Mouse (Mus musculus): ENCODE measurements at regions not wholly inside any gene's neighbourhood (a gene's known extent, or its start where the extent isn't known, plus 50 kb on each side); places are given as distances from the start of the nearest gene placed in this dataset.

GRCm38 (mm10) chr6:51176791-51177433 is 255.6 kb upstream of the Nfe2l3 start:
- TF ChIP-seq CTCF (IDR thresholded peaks at IDR 0.05; ENCODE audit: insufficient read depth, low read length) (no peak), POLR2A (IDR thresholded peaks at IDR 0.05; ENCODE audit: borderline replicate concordance, extremely low read depth, low read depth, low read length) (no peak)

All from lung, adult 2 months (tissue).